Mouse (Mus musculus) CH12.LX (cell line): Measurements from ENCODE around the gene Dpep3. TPM values are rescaled to one million over a fixed set of nuclear protein-coding genes. Genes with fewer than 3 reads are reported as not detected.

ENCODE experiments used
- DNase-seq: peaks from one replicate; pipeline ENCODE4 v3.0.0-alpha.2; 2013; ENCODE audit errors: extremely low read depth
- H3K27ac ChIP-seq: 2 replicates; pipeline ENCODE4 v1.5.1; 2012; ENCODE audit warnings: low read depth, mild to moderate bottlenecking, control low read depth, moderate library complexity; ENCODE audit not compliant: insufficient read depth
- H3K27me3 ChIP-seq: replicated peaks from 2 replicates; pipeline ENCODE3; 2012; ENCODE audit warnings: inconsistent platforms
- H3K36me3 ChIP-seq, 2 experiments: replicated peaks in 1 of 2; 2 replicates each; pipeline versions ENCODE3 to v1.6.1; 2012; ENCODE audit warnings: inconsistent platforms in 1 of 2, low read length in 1 of 2, mild to moderate bottlenecking in 1 of 2, mixed read lengths in 1 of 2, moderate library complexity in 1 of 2; ENCODE audit not compliant: control insufficient read depth in 1 of 2, insufficient read depth in 1 of 2
- H3K4me1 ChIP-seq, 2 experiments: 2 replicates each; pipeline ENCODE4 v1.6.1; 2012; ENCODE audit warnings: inconsistent platforms in 1 of 2, moderate library complexity in 1 of 2; ENCODE audit not compliant: insufficient read depth in 2 of 2, control insufficient read depth in 1 of 2
- H3K4me2 ChIP-seq: 2 replicates; pipeline ENCODE4 v1.6.1; 2012; ENCODE audit warnings: low read depth, mild to moderate bottlenecking, control low read depth; ENCODE audit not compliant: poor library complexity, insufficient read depth, severe bottlenecking
- H3K4me3 ChIP-seq, 3 experiments: fragments of 150-350 bp in 1 of 3; sonication (generic) in 1 of 3; replicated peaks in 1 of 3; 2 replicates each; pipeline versions ENCODE3 to v1.5.1; 2011 to 2012; ENCODE audit warnings: low read depth in 2 of 3, low read length in 2 of 3, mild to moderate bottlenecking in 2 of 3, moderate library complexity in 2 of 3, control low read depth in 1 of 3, improper control_type of control experiment in 1 of 3, inconsistent platforms in 1 of 3, mixed read lengths in 1 of 3; ENCODE audit not compliant: poor library complexity in 1 of 3
- H3K79me2 ChIP-seq: replicated peaks from 2 replicates; pipeline ENCODE4 v1.6.1; 2012; ENCODE audit warnings: mild to moderate bottlenecking, moderate library complexity; ENCODE audit not compliant: control insufficient read depth, poor library complexity, insufficient read depth, severe bottlenecking; ENCODE audit errors: extremely low read depth
- H3K9ac ChIP-seq: 2 replicates; pipeline ENCODE4 v1.6.1; 2012; ENCODE audit warnings: low read depth, mild to moderate bottlenecking, control low read depth, moderate library complexity; ENCODE audit not compliant: insufficient read depth
- H3K9me3 ChIP-seq: replicated peaks from 2 replicates; pipeline ENCODE3; 2012; ENCODE audit warnings: low read length, inconsistent platforms, mixed read lengths
- RAD21 ChIP-seq: IDR thresholded peaks from 2 replicates; pipeline ENCODE4 v1.6.1; 2011; ENCODE audit warnings: low read depth, mild to moderate bottlenecking, low read length, improper control_type of control experiment, moderate library complexity
- SMC3 ChIP-seq: IDR thresholded peaks from 2 replicates; pipeline ENCODE4 v1.6.1; 2011; ENCODE audit warnings: low read depth, low read length, improper control_type of control experiment
- UBTF ChIP-seq: IDR thresholded peaks from 2 replicates; pipeline ENCODE4 v1.6.1; 2012; ENCODE audit warnings: low read depth, mild to moderate bottlenecking, inconsistent platforms, low read length, improper control_type of control experiment, moderate library complexity
- USF1 ChIP-seq: IDR thresholded peaks from 2 replicates; pipeline ENCODE4 v1.6.1; 2014; ENCODE audit warnings: low read depth, mild to moderate bottlenecking, inconsistent platforms, low read length, improper control_type of control experiment
- ZC3H11A ChIP-seq: IDR thresholded peaks from 2 replicates; pipeline ENCODE4 v1.6.1; 2012; ENCODE audit warnings: low read depth, mild to moderate bottlenecking, inconsistent platforms, low read length, improper control_type of control experiment
- ZKSCAN1 ChIP-seq: IDR thresholded peaks from 2 replicates; pipeline ENCODE4 v1.6.1; 2012; ENCODE audit warnings: low read depth, inconsistent platforms, low read length, improper control_type of control experiment, borderline replicate concordance
- ZMIZ1 ChIP-seq: IDR thresholded peaks from 2 replicates; pipeline ENCODE4 v1.6.1; 2012; ENCODE audit warnings: low read depth, mild to moderate bottlenecking, inconsistent platforms, low read length, improper control_type of control experiment
- dilution Hi-C: fragments of 300-500 bp; cut with MboI; formaldehyde crosslinking; loops from 2 replicates; pipeline ENCODE4 v1.14.3; 2020; ENCODE audit warnings: low sequenced_read_pairs; ENCODE audit not compliant: extremely low pct_unique_long_range_greater_than_20kb, extremely low pct_ligation_motif_present
- in situ Hi-C: fragments of 300-500 bp; cut with MboI; formaldehyde crosslinking; loops from 3 replicates; pipeline ENCODE4 v1.14.3; 2019; ENCODE audit warnings: low sequenced_read_pairs, low pct_ligation_motif_present, low pct_unique_long_range_greater_than_20kb, mixed read lengths
- polyA plus RNA-seq: library from polyadenylated mRNA; unstranded; fragments of >175 nt; gene quantifications from 2 replicates; pipeline ENCODE4 v1.2.1, GENCODE M21; 2012; ENCODE audit warnings: low read depth; ENCODE audit not compliant: insufficient read length
- total RNA-seq, 2 experiments: library from RNA; depleted of rRNA; stranded (reverse); fragments of 300-350 nt in 1 of 2; fragments of >200 nt in 1 of 2; gene quantifications; 2 replicates each; pipeline ENCODE4 v1.2.3; 2012 to 2014

Gene Dpep3
- total and polyA plus RNA-seq, 3 experiments = not detected

DNA sequence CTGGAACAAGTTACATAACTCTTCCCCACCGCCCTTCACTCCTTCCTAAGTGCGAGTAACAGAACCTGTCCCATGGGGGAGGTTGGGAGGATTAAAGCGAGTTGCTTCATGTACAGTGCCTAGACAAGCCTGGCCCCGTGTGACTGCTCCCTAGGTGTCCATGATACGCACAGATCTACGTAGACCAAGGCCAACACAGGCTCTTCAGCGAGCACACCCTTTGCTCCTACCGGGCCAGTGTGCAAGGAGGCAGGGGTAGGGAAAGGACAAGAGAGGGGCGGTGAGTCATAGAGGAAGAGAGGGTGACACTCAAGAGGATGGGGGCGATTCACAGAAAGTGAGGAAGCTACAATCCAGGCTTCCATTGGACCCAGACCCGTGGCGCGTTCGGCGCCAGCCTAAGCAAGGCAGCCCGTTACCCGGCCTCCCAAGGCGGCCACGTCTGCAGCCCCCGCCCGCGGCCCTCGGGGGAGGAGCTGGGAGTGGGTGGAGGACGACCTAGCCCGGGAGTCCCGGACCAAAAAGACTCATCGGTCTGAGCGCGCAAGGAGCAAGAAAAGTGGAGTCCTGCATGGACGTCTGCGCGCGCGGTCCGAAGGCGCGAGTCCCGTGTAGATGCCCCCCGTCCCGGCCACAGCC, 13.8 kb downstream of the Dpep3 start:
- Histone ChIP-seq H3K4me1 (peaks cover 6 to 14% of the 10 kb centered on the region in 2 experiments), H3K27ac (no peak overlapping the region), H3K27me3 (peaks cover 19% of the 10 kb centered on the region), H3K79me2 (no peaks in the 10 kb centered on the region), H3K4me3 (peak overlapping the region; percentile 69 to 88 (median 81)), H3K9me3 (no peaks in the 10 kb centered on the region), H3K9ac (peak overlapping the region; percentile 62), H3K36me3 (peaks cover 0 to 1% of the 10 kb centered on the region in 2 experiments), H3K4me2 (peak overlapping the region; percentile 42)
- dilution Hi-C loops = no loop called here
- peak; percentile 54; the same call in 1 of the 2 replicates for TF ChIP-seq UBTF
- no peak for TF ChIP-seq ZC3H11A
- in situ Hi-C loops = no loop called here
- peak; percentile 28 for DNase-seq

DNA sequence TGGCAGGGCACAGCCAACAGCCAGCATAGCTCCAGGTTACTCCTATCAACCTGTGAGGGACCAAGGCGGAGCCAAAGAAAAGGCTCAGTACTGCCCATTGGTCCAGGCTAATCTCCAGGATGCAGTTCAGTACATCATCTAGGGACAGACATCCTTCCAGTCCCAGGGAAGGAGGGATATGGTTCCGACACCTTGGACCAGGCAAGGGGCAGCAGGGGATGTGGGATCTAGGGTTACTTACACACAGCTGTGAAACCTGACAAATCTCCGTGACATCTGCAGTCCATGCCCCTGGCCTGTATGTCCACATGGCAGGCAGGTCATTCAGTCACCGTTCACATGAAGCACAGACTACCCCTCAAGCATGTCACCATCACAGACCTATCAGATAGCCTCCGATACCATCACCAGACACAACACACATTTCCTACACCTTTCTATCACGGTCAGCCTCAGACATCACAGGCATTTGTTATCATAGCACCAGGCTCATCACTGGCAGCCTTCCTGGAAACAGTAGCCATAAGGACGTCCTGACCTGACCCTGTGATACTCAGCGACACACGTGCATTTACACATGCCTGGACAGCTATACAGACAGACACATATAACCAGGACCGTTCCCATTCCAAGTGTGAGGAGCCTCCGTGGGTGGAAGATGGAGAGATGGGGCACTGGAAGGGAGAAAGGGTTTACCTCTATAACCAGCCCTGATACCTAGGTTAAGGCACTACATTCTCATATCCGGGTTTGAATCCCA, 14.5 kb downstream of the Dpep3 start:
- DNase-seq = no peak
- Histone ChIP-seq H3K9me3 (no peaks in the 10 kb centered on the region), H3K9ac (peak overlapping the region; percentile 62; the same call in 1 of the 2 replicates), H3K4me3 (peak overlapping the region; percentile 69 to 88 (median 81)), H3K27me3 (peaks cover 19% of the 10 kb centered on the region), H3K4me2 (peak overlapping the region; percentile 42), H3K36me3 (peaks cover 0 to 8% of the 10 kb centered on the region in 2 experiments)
- in situ Hi-C loops = no loop called here
- TF ChIP-seq SMC3 (no peak), RAD21 (no peak), ZKSCAN1 (no peak)
- TF ChIP-seq, all 38 proteins: peak for 0
- Histone ChIP-seq H3K27ac (no peak overlapping the region), H3K4me1 (peaks cover 6 to 14% of the 10 kb centered on the region in 2 experiments), H3K79me2 (no peaks in the 10 kb centered on the region)
- dilution Hi-C loops = no loop called here

DNA sequence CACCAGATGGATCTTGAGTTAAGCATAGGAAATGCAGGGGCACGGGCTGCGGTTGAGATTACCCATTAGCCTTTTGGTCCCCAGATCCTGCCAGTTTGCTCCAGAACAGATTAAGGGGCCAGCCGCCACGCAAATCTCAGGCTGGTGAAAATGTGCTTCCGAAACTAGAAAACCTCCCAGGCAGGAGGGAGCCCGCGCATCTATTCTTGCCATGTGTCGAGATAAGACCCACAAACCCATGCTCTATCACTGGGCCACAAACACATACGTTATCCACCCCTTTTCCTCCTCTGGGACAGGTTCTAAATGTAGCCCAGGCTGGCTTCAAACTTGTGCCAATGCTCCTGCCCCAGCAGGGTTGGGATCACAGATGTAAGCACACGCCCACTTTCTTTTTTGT, 17.7 kb downstream of the Dpep3 start:
- Histone ChIP-seq H3K27ac (no peak overlapping the region), H3K4me2 (no peak overlapping the region), H3K9me3 (no peaks in the 10 kb centered on the region), H3K79me2 (no peaks in the 10 kb centered on the region), H3K9ac (no peak overlapping the region), H3K4me1 (peaks cover 6 to 14% of the 10 kb centered on the region in 2 experiments), H3K27me3 (peaks cover 4% of the 10 kb centered on the region), H3K36me3 (peaks cover 2 to 31% of the 10 kb centered on the region in 2 experiments), H3K4me3 (no peak overlapping the region)
- in situ Hi-C loops = no loop called here
- TF ChIP-seq ZMIZ1 (no peak), USF1 (no peak)
- dilution Hi-C loops = no loop called here
- DNase-seq = no peak
